Mouse (Mus musculus) lung, postnatal 0 days (tissue): Measurements from ENCODE around the gene Taar7f.
"Not testable (repeated sequence)": the region's sequence is repeated elsewhere in the genome, so short reads cannot be mapped to it uniquely, and the experiment has no call there.

ENCODE experiments used
- CTCF ChIP-seq: IDR thresholded peaks from 2 replicates; pipeline ENCODE4 v1.5.1; 2016; ENCODE audit warnings: antibody characterized with exemption, mild to moderate bottlenecking
- EP300 ChIP-seq: IDR thresholded peaks from 2 replicates; pipeline ENCODE4 v1.6.1; 2016; ENCODE audit warnings: antibody characterized with exemption, mild to moderate bottlenecking, control low read depth

- not testable (repeated sequence) for TF ChIP-seq CTCF, EP300
Measured at GRCm38 (mm10) chr10:24097010-24097409, 47.7 kb downstream of the Taar7f start.
